Mouse (Mus musculus) cortical plate, adult 2 months (tissue): ENCODE results near the gene Pla2g4b. TPM values are rescaled to one million over a fixed set of nuclear protein-coding genes. Genes with fewer than 3 reads are reported as not detected.
A peak's percentile ranks its signal among the peaks of the same experiment; 100 is the strongest.

Experiments
- H3K27ac ChIP-seq: fragments of 200-500 bp; 2 replicates; pipeline ENCODE4 v1.5.1; 2012; ENCODE audit warnings: low read length, control low read depth, inconsistent platforms; ENCODE audit not compliant: insufficient read depth
- H3K4me1 ChIP-seq: fragments of 200-500 bp; 2 replicates; pipeline ENCODE4 v1.6.1; 2011; ENCODE audit warnings: low read length; ENCODE audit not compliant: control insufficient read depth, insufficient read depth
- H3K4me3 ChIP-seq: fragments of 200-500 bp; 2 replicates; pipeline ENCODE4 v1.5.1; 2011; ENCODE audit warnings: mild to moderate bottlenecking, low read length, control low read depth; ENCODE audit not compliant: insufficient read depth
- CTCF ChIP-seq: fragments of 200-500 bp; IDR thresholded peaks from 2 replicates; pipeline ENCODE4 v1.5.1; 2011; ENCODE audit warnings: mild to moderate bottlenecking, control low read depth, low read length; ENCODE audit not compliant: insufficient read depth; ENCODE audit errors: extremely low read depth
- POLR2A ChIP-seq: fragments of 200-500 bp; IDR thresholded peaks from 2 replicates; pipeline ENCODE4 v1.6.1; 2011; ENCODE audit warnings: mild to moderate bottlenecking, low read length, control low read depth; ENCODE audit not compliant: insufficient read depth; ENCODE audit errors: extremely low read depth
- polyA plus RNA-seq: library from polyadenylated mRNA; depleted of rRNA; stranded (reverse); fragments of >200 nt; gene quantifications from 2 replicates; pipeline ENCODE4 v1.2.3, GENCODE M21; 2012

Pla2g4b gene
- polyA plus RNA-seq, 1 experiment: 4.4 TPM

- H3K4me1 ChIP-seq: peaks cover 12% of the 10 kb centered on the region
- H3K4me3 ChIP-seq: no peak overlapping the region
- no peak overlapping the region for H3K27ac ChIP-seq
- TF ChIP-seq POLR2A (no peak), CTCF (no peak)
Measured at GRCm38 (mm10) chr2:119997354-119997753, 35.9 kb upstream of the Pla2g4b start.

- Histone ChIP-seq H3K4me3 (no peak overlapping the region), H3K4me1 (peaks cover 11% of the 10 kb centered on the region), H3K27ac (no peak overlapping the region)
- TF ChIP-seq POLR2A (no peak), CTCF (no peak)
Measured at GRCm38 (mm10) chr2:119999731-120000130, 33.5 kb upstream of the Pla2g4b start.

GRCm38 (mm10) chr2:120000882-120001584 lies 32.2 kb upstream of the Pla2g4b start:
- TF ChIP-seq POLR2A (no peak), CTCF (no peak)
- no peak overlapping the region for H3K4me3 ChIP-seq
- H3K4me1 ChIP-seq: peaks cover 4% of the 10 kb centered on the region
- H3K27ac ChIP-seq: no peak overlapping the region

GRCm38 (mm10) chr2:120001956-120002355 lies 31.3 kb upstream of the Pla2g4b start:
- TF ChIP-seq CTCF (no peak), POLR2A (no peak)
- H3K4me1 ChIP-seq: peaks cover 2% of the 10 kb centered on the region
- no peak overlapping the region for H3K4me3 ChIP-seq
- H3K27ac ChIP-seq: no peak overlapping the region

GRCm38 (mm10) chr2:120003970-120004369 lies 29.2 kb upstream of the Pla2g4b start:
- no peak for TF ChIP-seq POLR2A
- Histone ChIP-seq H3K4me3 (no peak overlapping the region), H3K4me1 (peaks cover 4% of the 10 kb centered on the region), H3K27ac (no peak overlapping the region)

- H3K4me3 ChIP-seq: no peak overlapping the region
- H3K4me1 ChIP-seq: peaks cover 6% of the 10 kb centered on the region
- TF ChIP-seq CTCF (no peak), POLR2A (no peak)
- no peak overlapping the region for H3K27ac ChIP-seq
Measured at GRCm38 (mm10) chr2:120006696-120007095, 26.5 kb upstream of the Pla2g4b start.

GRCm38 (mm10) chr2:120007680-120008210 lies 25.5 kb upstream of the Pla2g4b start:
- Histone ChIP-seq H3K27ac (no peak overlapping the region), H3K4me1 (peaks cover 7% of the 10 kb centered on the region), H3K4me3 (no peak overlapping the region)
- TF ChIP-seq CTCF (no peak), POLR2A (no peak)

- peaks cover 7% of the 10 kb centered on the region for H3K4me1 ChIP-seq
- H3K4me3 ChIP-seq: no peak overlapping the region
- no peak for TF ChIP-seq CTCF
- TF ChIP-seq POLR2A: no peak
- H3K27ac ChIP-seq: no peak overlapping the region
Measured at GRCm38 (mm10) chr2:120008672-120009071, 24.5 kb upstream of the Pla2g4b start.

GRCm38 (mm10) chr2:120011462-120012200 lies 21.6 kb upstream of the Pla2g4b start:
- peak; percentile 73 for TF ChIP-seq CTCF
- no peak for TF ChIP-seq POLR2A
- Histone ChIP-seq H3K4me3 (no peak overlapping the region), H3K4me1 (peaks cover 7% of the 10 kb centered on the region), H3K27ac (no peak overlapping the region)

- Histone ChIP-seq H3K27ac (no peak overlapping the region), H3K4me3 (no peak overlapping the region), H3K4me1 (peaks cover 3% of the 10 kb centered on the region)
- TF ChIP-seq CTCF: no peak
- no peak for TF ChIP-seq POLR2A
Measured at GRCm38 (mm10) chr2:120012924-120013323, 20.3 kb upstream of the Pla2g4b start.
